Mouse (Mus musculus) erythroblast, adult 5-6 weeks (primary cell): ENCODE data around the gene Ulk2. TPM values are rescaled to one million over a fixed set of nuclear protein-coding genes. Genes with fewer than 3 reads are reported as not detected.
"Not testable (repeated sequence)": the region's sequence is repeated elsewhere in the genome, so short reads cannot be mapped to it uniquely, and the experiment has no call there.

Experiments used
- ATAC-seq: replicated peaks from 2 replicates; pipeline ENCODE4 v1.8.0; 2016; ENCODE audit warnings: moderate number of reproducible peaks, mild to moderate bottlenecking, moderate TSS enrichment, inconsistent platforms; ENCODE audit not compliant: poor library complexity, low FRiP score, severe bottlenecking
- total RNA-seq, 2 experiments: library from RNA; stranded (forward) in 1 of 2; stranded (reverse) in 1 of 2; fragments of 150-400 nt in 1 of 2; fragments of 200-764, 138-1000 nt in 1 of 2; gene quantifications; 2 replicates each; pipeline versions ENCODE4 v1.2.3 to v1.2.4; 2015 to 2017; ENCODE audit warnings: low replicate concordance in 2 of 2

The Ulk2 gene
- total RNA-seq (2015; ENCODE audit: low replicate concordance) (8.5 and 11.3 TPM in 2 replicates), total RNA-seq (2017; ENCODE audit: low replicate concordance) (6.0 and 7.5 TPM in 2 replicates)

DNA sequence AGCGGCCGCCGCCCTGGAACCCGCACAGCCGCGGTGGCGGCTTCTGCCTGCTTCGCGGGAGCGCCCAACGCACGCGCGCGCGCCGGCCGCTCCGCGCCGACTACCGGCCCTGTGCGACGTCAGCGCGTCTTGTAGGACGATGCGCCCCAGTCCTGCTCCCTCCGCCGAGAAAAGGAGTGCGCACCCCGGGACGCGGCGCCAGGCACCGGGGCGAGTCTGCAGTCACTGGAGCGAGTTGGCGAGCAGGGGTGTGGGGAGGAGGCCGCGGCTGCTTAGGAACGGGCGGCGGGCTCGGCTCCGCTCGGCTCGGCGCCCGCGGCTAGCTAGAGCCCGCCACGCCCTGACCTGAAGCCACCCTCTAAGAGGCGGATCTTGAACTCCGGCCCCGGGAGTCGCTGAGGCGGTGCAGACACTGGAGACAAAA, at the start of gene Ulk2:
Gene Ulk2 (minus strand): TSS at position 86 of the 424 bp plus-strand sequence.
- ATAC-seq, result peak; percentile 79

DNA sequence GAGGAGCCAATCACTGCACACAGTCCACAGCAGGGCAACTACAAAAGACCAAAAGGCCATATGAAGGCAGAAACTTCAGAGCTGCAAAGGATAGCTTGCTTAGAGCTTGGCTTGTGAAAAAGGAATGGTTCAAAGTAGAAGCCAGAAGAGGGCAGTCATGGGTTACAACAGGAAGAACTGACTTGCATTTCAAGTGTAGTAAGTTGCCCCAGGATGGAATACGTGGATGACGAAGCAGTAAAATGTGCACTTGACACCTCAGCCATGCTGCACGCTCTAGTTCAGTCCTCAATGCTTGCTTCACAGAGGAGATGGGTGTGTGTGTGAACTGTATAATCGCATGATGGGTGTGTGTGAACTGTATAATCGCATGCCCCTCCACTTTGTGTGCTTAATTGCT, 27.3 kb upstream of the Ulk2 start:
- peak; percentile 83 for ATAC-seq

- ATAC-seq, result no peak
These were observed 25.0 kb upstream of the Ulk2 start for GRCm38 (mm10) chr11:61879921-61880320.

- no peak for ATAC-seq
These were observed 17.0 kb upstream of the Ulk2 start for GRCm38 (mm10) chr11:61871881-61872280.

- ATAC-seq, result no peak
These were observed 12.0 kb upstream of the Ulk2 start for GRCm38 (mm10) chr11:61866856-61867255.

GRCm38 (mm10) chr11:61861781-61862547, 7.1 kb upstream of the Ulk2 start:
- ATAC-seq, result no peak

GRCm38 (mm10) chr11:61859316-61859715, 4.4 kb upstream of the Ulk2 start:
- no peak for ATAC-seq

GRCm38 (mm10) chr11:61855539-61855938, 666 bp upstream of the Ulk2 start:
- ATAC-seq, result no peak

- ATAC-seq, result peak; percentile 90
These were observed 474 bp downstream of the Ulk2 start for GRCm38 (mm10) chr11:61854211-61854987.

DNA sequence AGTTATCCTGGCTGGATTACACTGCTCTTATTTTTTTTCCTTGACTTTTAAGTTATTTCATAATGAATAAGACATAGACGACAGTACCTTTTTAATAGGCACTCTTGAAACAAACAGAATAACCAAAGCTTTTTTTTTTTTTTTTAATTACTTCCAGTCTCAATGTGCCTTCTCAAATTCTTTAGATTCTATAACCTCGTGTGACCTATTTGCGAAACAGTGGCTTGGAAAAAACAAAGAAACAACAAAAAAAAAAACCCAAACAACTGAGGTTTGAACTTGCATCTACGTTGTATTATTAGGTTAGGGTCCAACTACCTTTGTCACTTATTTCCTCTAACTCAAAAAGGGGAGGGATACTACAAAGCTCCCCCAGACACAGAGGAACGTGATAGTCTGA, 1.2 kb downstream of the Ulk2 start:
- no peak for ATAC-seq

DNA sequence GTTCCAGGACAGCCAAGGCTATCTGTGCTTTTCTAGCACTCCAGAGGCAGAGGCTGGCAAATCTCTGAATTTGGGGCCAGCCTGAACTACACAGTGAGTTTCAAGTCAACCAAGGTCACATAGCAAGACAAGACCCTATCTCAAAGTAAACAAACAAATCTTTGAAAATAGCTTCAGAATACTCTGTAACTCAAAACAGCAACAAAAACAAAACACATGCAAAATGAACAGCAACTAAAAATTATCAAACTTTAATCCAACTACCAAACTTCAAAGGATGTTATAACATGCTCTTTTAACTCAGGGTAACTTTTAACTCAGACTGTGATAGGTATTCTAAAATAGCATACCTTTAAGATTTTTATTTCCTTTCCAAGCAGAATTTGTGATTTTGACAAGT, 2.0 kb downstream of the Ulk2 start:
- ATAC-seq, result no peak

- ATAC-seq, result no peak
These were observed 3.7 kb downstream of the Ulk2 start for GRCm38 (mm10) chr11:61851195-61851594.

- ATAC-seq, result not testable (repeated sequence)
These were observed 14.2 kb downstream of the Ulk2 start for GRCm38 (mm10) chr11:61840663-61841062.

GRCm38 (mm10) chr11:61839940-61840339, 14.9 kb downstream of the Ulk2 start:
- ATAC-seq, result no peak

GRCm38 (mm10) chr11:61839182-61839581, 15.7 kb downstream of the Ulk2 start:
- no peak for ATAC-seq

DNA sequence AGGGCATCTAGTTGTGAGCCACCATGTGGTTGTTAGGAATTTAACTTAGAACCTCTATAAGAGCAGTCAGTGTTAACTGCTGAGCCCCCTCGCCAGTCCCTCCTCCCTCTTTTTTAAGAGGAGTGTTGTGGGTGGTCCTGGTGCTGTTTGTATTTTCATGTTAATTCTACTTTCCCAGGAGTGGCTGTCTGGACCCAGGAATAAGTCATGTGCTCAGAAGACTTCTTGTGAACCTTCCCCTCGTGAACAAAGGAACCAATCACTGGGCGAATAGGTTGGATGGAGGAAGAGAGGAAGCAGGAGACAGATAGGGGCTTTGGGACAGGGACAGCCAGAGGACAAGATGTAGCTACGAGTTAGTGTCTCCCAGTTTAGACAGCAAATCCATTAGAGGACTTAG, 45.1 kb downstream of the Ulk2 start:
- ATAC-seq, result no peak

DNA sequence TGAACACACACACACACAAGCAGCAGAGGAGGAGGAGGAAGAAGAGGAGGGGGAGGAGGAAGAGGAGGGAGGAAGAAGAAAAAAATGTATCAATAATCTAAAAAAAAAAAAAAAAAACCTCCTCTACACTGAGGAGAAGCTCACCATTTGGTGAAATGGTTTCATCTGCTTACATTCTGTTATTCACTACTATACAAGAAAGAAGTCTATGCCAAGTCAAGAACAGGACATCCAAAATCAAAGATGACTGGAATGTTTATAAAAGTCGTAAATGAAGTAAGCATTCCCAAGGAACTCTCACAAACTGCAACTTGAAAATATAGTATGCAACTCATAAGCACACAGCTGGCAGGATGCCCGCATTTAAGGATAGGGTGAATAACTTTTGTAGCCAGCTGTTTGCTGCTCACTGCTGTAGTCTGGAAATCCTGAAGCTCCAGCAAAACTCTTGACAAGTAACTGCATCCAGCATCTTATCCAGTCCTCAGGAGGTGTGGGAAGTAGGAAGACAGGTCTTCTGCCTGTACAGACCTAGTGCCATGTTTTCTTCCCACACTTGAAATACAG, 46.2 kb downstream of the Ulk2 start:
- no peak for ATAC-seq

- no peak for ATAC-seq
These were observed 61.4 kb downstream of the Ulk2 start for GRCm38 (mm10) chr11:61793441-61793840.

DNA sequence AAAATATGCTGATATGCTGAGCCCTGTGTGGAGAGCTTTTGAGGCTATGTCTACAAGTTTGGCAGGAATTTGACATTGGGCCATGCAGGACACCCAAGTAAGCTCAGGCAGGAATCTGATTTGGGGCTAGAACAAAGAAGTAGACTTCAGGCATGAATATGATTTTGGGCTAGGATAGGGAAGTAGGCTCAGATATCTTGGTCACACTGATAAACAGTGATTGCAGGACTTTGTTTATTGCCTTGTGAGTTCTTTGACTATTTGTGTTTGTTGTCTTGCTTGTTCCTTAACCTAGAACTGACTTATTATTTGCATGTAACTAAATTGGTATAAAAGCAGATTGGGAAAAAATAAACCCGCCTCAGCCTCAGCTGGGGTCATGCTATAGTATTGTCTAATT, 66.3 kb downstream of the Ulk2 start:
- no peak for ATAC-seq

- not testable (repeated sequence) for ATAC-seq
These were observed 72.3 kb downstream of the Ulk2 start for GRCm38 (mm10) chr11:61782526-61782925.
